Mouse (Mus musculus) midbrain, embryonic 12.5 days (tissue): ENCODE data around the gene Slco1a6. TPM values are rescaled to one million over a fixed set of nuclear protein-coding genes. Genes with fewer than 3 reads are reported as not detected.
"Not testable (repeated sequence)": the region's sequence is repeated elsewhere in the genome, so short reads cannot be mapped to it uniquely, and the experiment has no call there.

Experiments used
- ATAC-seq: fragments of 200-750 bp; cut with Nextera tagmentation; 2 replicates; pipeline ENCODE4 v1.8.0; 2017; ENCODE audit warnings: low read depth, moderate TSS enrichment, moderate library complexity; ENCODE audit not compliant: low FRiP score
- H3K27ac ChIP-seq: fragments of 300-500 bp; sonication (generic); replicated peaks from 2 replicates; pipeline ENCODE4 v1.5.1; 2016; ENCODE audit warnings: mild to moderate bottlenecking
- H3K27me3 ChIP-seq: fragments of 300-500 bp; sonication (generic); 2 replicates; pipeline ENCODE4 v1.6.1; 2016; ENCODE audit warnings: mild to moderate bottlenecking
- H3K36me3 ChIP-seq: fragments of 300-500 bp; sonication (generic); 2 replicates; pipeline ENCODE4 v1.6.1; 2016
- H3K4me1 ChIP-seq: fragments of 300-500 bp; sonication (generic); 2 replicates; pipeline ENCODE4 v1.6.1; 2016
- H3K4me2 ChIP-seq: fragments of 300-500 bp; sonication (generic); replicated peaks from 2 replicates; pipeline ENCODE4 v1.6.1; 2016; ENCODE audit warnings: mild to moderate bottlenecking, moderate library complexity
- H3K4me3 ChIP-seq: fragments of 300-500 bp; sonication (generic); 2 replicates; pipeline ENCODE4 v1.5.1; 2016; ENCODE audit warnings: mild to moderate bottlenecking
- H3K9ac ChIP-seq: fragments of 300-500 bp; sonication (generic); replicated peaks from 2 replicates; pipeline ENCODE4 v1.6.1; 2016; ENCODE audit warnings: mild to moderate bottlenecking, moderate library complexity
- H3K9me3 ChIP-seq: fragments of 300-500 bp; sonication (generic); 2 replicates; pipeline ENCODE4 v1.6.1; 2016; ENCODE audit warnings: mild to moderate bottlenecking
- WGBS: fragments of 180-500 bp; shearing (Covaris S2); methylation state at CpG from one replicate; pipeline ENCODE4 v1.1.7; 2016; 5-methylcytosine and 5-hydroxymethylcytosine counted together
- polyA plus RNA-seq: library from polyadenylated mRNA; unstranded; fragments of >200 nt; fragmentation: Nextera tagmentation; extraction: Ambion mirVana; gene quantifications from 2 replicates; pipeline ENCODE4 v1.2.1, GENCODE M21; 2016

Slco1a6 gene
- polyA plus RNA-seq, 1 experiment from 2014 or later = not detected

- no peaks in the 10 kb centered on the region for H3K36me3 ChIP-seq
- no peak overlapping the region for H3K9ac ChIP-seq
- H3K27me3 ChIP-seq = no peaks in the 10 kb centered on the region
- no peak overlapping the region for H3K4me2 ChIP-seq
- no peak for ATAC-seq
- H3K27ac ChIP-seq = no peak overlapping the region
- 94% methylated on average over 2 of the region's 2 CpGs for WGBS
- no peak overlapping the region for H3K4me3 ChIP-seq
- no peaks in the 10 kb centered on the region for H3K9me3 ChIP-seq
- no peaks in the 10 kb centered on the region for H3K4me1 ChIP-seq
Observed at GRCm38 (mm10) chr6:142161171-142161570, 47.1 kb downstream of the Slco1a6 start.

- not testable (repeated sequence) for H3K27me3 ChIP-seq, H3K4me1 ChIP-seq, ATAC-seq, H3K9ac ChIP-seq, H3K9me3 ChIP-seq, H3K36me3 ChIP-seq, H3K27ac ChIP-seq, H3K4me2 ChIP-seq, H3K4me3 ChIP-seq
- 83% methylated on average over 2 of the region's 10 CpGs for WGBS
Observed at GRCm38 (mm10) chr6:142154081-142154480, 54.2 kb downstream of the Slco1a6 start.

GRCm38 (mm10) chr6:142148371-142148770 lies 60.0 kb downstream of the Slco1a6 start:
- H3K36me3 ChIP-seq = no peaks in the 10 kb centered on the region
- no peak overlapping the region for H3K4me2 ChIP-seq
- no peaks in the 10 kb centered on the region for H3K9me3 ChIP-seq
- no peak overlapping the region for H3K4me3 ChIP-seq
- 97% methylated on average over 1 of the region's 1 CpGs for WGBS
- H3K9ac ChIP-seq = no peak overlapping the region
- no peaks in the 10 kb centered on the region for H3K27me3 ChIP-seq
- no peak for ATAC-seq
- H3K27ac ChIP-seq = no peak overlapping the region
- H3K4me1 ChIP-seq = no peaks in the 10 kb centered on the region

GRCm38 (mm10) chr6:142111667-142112305 lies 96.5 kb downstream of the Slco1a6 start:
- ATAC-seq = peak; percentile 96
- no peak overlapping the region for H3K9ac ChIP-seq
- H3K4me3 ChIP-seq = no peak overlapping the region
- peaks cover 10% of the 10 kb centered on the region for H3K4me1 ChIP-seq
- H3K27ac ChIP-seq = peak overlapping the region; percentile 47; the same call in 1 of the 2 replicates
- H3K4me2 ChIP-seq = peak overlapping the region; percentile 9; the same call in 1 of the 2 replicates
- H3K27me3 ChIP-seq = no peaks in the 10 kb centered on the region
- H3K9me3 ChIP-seq = no peaks in the 10 kb centered on the region
- no peaks in the 10 kb centered on the region for H3K36me3 ChIP-seq
- WGBS = 19% methylated on average over 3 of the region's 3 CpGs

- H3K9me3 ChIP-seq = no peaks in the 10 kb centered on the region
- no peaks in the 10 kb centered on the region for H3K4me1 ChIP-seq
- no peak overlapping the region for H3K4me3 ChIP-seq
- H3K27me3 ChIP-seq = no peaks in the 10 kb centered on the region
- WGBS = 86% methylated on average over 3 of the region's 3 CpGs
- H3K36me3 ChIP-seq = no peaks in the 10 kb centered on the region
- no peak overlapping the region for H3K4me2 ChIP-seq
- H3K9ac ChIP-seq = no peak overlapping the region
- ATAC-seq = no peak
- H3K27ac ChIP-seq = no peak overlapping the region
Observed at GRCm38 (mm10) chr6:142091126-142091525, 117.2 kb downstream of the Slco1a6 start.

- not testable (repeated sequence) for H3K9ac ChIP-seq, H3K27ac ChIP-seq, H3K9me3 ChIP-seq, H3K4me2 ChIP-seq, H3K27me3 ChIP-seq, H3K4me1 ChIP-seq, H3K4me3 ChIP-seq, ATAC-seq, H3K36me3 ChIP-seq
- WGBS = 89% methylated on average over 3 of the region's 3 CpGs
Observed at GRCm38 (mm10) chr6:142058281-142058680, 150.0 kb downstream of the Slco1a6 start.

- 33% methylated on average over 1 of the region's 1 CpGs for WGBS
- Histone ChIP-seq H3K36me3 (no peaks in the 10 kb centered on the region), H3K4me1 (no peaks in the 10 kb centered on the region), H3K27ac (no peak overlapping the region), H3K4me2 (no peak overlapping the region), H3K27me3 (no peaks in the 10 kb centered on the region), H3K9ac (no peak overlapping the region), H3K4me3 (no peak overlapping the region), H3K9me3 (no peaks in the 10 kb centered on the region)
- ATAC-seq = peak; percentile 87
Observed at GRCm38 (mm10) chr6:142047689-142048088, 160.6 kb downstream of the Slco1a6 start.

- Histone ChIP-seq H3K4me1 (no peaks in the 10 kb centered on the region), H3K36me3 (no peaks in the 10 kb centered on the region), H3K9me3 (no peaks in the 10 kb centered on the region), H3K9ac (no peak overlapping the region), H3K4me3 (no peak overlapping the region), H3K27ac (no peak overlapping the region), H3K4me2 (no peak overlapping the region), H3K27me3 (no peaks in the 10 kb centered on the region)
- no peak for ATAC-seq
- 90% methylated on average over 2 of the region's 2 CpGs for WGBS
Observed at GRCm38 (mm10) chr6:142045746-142046145, 162.6 kb downstream of the Slco1a6 start.

- H3K27ac ChIP-seq = no peak overlapping the region
- H3K4me2 ChIP-seq = no peak overlapping the region
- H3K27me3 ChIP-seq = no peaks in the 10 kb centered on the region
- H3K9ac ChIP-seq = no peak overlapping the region
- 92% methylated on average over 3 of the region's 3 CpGs for WGBS
- no peaks in the 10 kb centered on the region for H3K4me1 ChIP-seq
- no peak overlapping the region for H3K4me3 ChIP-seq
- no peaks in the 10 kb centered on the region for H3K36me3 ChIP-seq
- H3K9me3 ChIP-seq = no peaks in the 10 kb centered on the region
- no peak for ATAC-seq
Observed at GRCm38 (mm10) chr6:142041896-142042295, 166.4 kb downstream of the Slco1a6 start.

- H3K36me3 ChIP-seq = no peaks in the 10 kb centered on the region
- no peak overlapping the region for H3K27ac ChIP-seq
- H3K4me1 ChIP-seq = no peaks in the 10 kb centered on the region
- H3K4me2 ChIP-seq = no peak overlapping the region
- H3K9me3 ChIP-seq = no peaks in the 10 kb centered on the region
- H3K9ac ChIP-seq = no peak overlapping the region
- H3K4me3 ChIP-seq = no peak overlapping the region
- 58% methylated on average over 16 of the region's 16 CpGs for WGBS
- H3K27me3 ChIP-seq = no peaks in the 10 kb centered on the region
- peak; percentile 45 for ATAC-seq
Observed at GRCm38 (mm10) chr6:142040306-142041175, 167.8 kb downstream of the Slco1a6 start.

GRCm38 (mm10) chr6:142035771-142036170 lies 172.6 kb downstream of the Slco1a6 start:
- Histone ChIP-seq H3K9me3 (no peaks in the 10 kb centered on the region), H3K4me1 (no peaks in the 10 kb centered on the region), H3K4me3 (no peak overlapping the region), H3K36me3 (no peaks in the 10 kb centered on the region), H3K27me3 (no peaks in the 10 kb centered on the region), H3K9ac (no peak overlapping the region), H3K27ac (no peak overlapping the region), H3K4me2 (no peak overlapping the region)
- no peak for ATAC-seq
- 81% methylated on average over 2 of the region's 2 CpGs for WGBS
